Mouse (Mus musculus): ENCODE results near the gene Capns2. TPM values are rescaled to one million over a fixed set of nuclear protein-coding genes. Genes with fewer than 3 reads are reported as not detected.

Gene Capns2
- total RNA-seq, 4 experiments from 2014 or later = not detected

DNA sequence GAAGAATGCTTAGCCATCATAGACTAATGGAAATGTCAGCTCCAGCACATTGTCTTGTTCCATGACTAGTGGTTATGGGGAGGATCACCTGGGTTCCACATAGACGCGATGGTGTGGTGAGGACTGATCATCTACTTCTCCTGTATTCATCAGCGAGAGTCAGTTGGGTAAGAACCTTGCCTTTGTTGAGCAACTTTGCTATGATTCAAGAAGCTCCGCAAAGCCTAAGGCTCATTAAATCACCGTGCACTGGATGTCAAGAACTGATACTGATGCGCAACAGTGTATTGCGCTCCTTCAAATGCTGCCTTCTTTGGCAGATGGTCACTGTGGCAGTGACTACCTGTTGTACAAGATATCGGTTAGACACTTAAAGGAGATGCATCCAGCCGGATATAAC lies 5.3 kb downstream of the Capns2 start:
- DNase-seq (ENCODE audit: low spot score) = no peak

DNA sequence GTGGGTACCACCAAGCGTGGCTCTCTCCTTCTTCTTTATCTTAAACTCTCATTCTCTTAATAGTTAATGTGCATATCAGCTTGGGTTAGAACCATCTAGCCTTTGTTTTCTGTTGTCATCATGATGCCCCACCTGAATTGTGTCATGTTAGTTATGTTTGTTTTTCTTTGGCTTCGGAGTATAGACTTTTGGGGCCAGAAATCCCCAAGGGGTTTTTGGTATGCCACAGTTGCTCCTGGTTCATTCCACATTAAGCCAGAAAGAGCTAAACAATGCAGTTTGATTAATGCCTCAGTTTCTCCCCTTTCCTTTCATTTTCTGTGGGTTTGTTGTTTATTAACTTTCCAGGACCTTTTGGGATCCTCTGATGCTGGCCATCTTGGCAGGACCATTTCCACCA lies 7.2 kb downstream of the Capns2 start:
- no peak for DNase-seq (ENCODE audit: low spot score)

DNA sequence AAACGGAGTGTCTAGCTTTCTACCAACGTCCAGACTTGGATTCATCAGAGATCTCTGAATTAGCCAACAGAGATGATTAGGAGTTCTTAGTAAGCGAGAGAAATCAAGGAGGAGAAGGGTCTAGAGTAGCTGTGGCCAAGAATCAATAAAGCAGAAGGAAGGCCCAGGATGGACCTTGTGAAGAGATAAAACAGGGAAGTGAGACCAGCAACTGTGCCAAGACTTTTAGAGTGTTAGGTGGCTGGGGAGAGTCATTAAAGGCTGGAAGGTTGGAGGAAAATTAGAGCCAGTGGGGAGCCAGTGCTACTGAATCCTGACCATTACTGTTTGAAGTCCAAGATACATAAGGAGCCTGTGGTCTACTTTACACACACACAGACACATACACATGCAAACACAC lies 10.3 kb downstream of the Capns2 start:
- no peak for DNase-seq (ENCODE audit: low spot score)

DNA sequence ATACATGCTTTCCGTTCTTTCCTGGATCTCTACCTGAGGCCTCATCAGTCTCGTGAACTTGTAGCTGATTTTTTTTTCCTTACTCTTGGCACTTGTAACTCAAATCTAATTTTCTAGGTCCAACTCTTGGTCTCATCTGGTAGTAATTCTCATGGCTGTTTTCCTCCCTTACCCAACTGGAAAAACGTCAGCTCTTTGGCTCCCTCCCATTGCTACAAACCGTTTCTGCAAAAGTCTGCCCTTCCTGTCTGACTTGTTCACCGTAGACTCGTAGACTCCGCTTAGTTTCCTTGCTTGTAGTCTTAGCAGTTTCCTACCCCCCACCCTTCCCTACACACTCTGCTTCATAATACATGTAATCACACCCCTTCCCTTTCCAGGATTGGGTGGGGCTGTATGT lies 12.2 kb downstream of the Capns2 start:
- no peak for DNase-seq (ENCODE audit: low spot score)

DNA sequence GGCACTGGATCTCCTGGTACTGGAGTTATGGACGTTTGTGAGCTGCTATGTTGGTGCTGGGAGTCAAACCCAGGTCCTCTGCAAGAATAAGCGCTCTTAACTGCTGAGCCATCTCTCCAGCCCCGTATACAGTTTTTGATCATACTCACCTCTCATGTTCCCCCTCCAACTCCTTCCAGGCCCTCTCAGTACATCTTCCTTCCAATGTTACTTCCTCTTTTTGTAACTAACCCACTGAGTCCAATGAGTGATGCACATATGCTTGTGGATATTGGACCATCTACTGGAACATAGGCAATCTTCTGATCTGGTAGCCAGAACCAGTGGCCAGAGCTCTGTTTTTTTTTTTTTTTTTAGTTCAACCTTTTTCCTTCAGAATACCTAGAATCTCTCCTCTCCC lies 14.9 kb downstream of the Capns2 start:
- no peak for DNase-seq (ENCODE audit: low spot score)

DNA sequence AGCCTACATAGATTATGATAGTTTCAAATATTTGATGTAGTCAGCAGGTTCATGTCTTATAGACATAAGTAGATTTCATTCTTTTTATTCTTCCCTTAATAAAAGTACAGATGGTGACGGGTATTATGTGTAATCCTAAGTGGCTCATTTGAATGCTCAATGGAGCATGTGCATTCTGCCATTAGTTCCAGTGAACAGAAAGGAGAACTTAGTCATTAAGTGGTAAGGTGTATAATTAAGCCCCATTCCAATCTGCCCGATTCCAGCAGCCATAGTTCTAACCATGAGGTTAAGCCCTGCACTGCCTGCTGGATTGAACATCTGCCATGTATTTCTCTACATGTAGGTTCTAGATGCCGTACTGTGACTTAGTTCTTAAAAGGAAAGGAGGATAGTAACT lies 20.6 kb downstream of the Capns2 start:
- no peak for DNase-seq (ENCODE audit: low spot score)

DNA sequence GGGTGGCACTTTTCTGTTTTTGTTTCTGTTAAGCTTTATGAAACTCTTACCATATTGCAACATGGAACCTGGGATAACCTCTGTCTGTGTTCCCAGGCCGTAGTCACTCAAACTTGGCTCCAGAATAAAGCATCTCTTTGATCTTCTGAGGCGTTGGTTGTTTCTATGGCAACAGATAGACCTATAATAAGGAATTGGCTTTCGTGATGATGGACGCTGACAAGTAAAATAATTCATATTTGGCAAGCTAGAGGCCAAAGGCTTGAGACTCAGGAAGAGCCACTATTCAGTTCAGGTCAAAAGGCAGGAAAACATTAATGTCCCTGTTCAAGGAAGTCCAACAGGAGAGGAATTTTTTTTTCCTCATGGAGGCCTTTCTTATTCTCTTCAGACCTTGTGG lies 27.8 kb downstream of the Capns2 start:
- DNase-seq (ENCODE audit: low spot score) = no peak

DNA sequence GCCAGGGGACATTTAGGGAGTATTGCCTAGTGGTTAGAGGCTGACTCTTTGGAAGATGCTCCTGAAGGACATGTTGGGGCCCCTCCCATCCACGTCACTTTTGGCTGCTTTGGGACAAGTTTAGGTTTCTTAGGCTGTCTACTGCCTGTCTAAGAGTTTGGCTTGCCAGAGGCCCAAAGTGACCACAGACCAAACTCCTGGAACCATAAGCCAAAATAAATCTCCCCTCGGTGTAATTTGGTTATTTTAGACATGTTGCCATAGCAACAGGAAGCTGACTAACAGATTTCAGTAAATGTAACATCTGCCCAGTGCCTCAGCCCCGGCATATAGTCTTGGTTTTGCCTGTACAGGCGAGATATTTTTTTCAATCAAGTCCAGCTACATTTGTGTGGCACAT lies 36.8 kb downstream of the Capns2 start:
- no peak for DNase-seq (ENCODE audit: low spot score)

DNA sequence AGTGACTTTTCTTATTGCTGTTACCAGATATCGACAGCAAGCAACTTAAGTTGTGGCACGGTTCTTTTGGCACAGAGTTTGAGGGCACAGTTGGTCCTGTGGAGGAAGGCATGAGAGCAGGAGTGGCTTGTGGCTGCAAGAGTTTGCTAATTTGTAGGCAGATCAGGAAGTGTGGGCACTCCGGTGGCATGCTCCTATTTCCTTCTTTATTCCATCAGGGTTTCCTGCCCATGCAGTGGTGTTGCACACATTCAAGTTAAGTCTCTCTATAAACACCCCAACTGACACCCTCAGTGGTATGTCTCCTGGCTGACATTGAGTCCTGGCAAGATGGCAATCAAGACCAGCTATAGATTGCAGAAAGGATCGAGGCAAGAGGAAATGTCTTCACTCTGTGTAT lies 47.9 kb downstream of the Capns2 start:
- DNase-seq (ENCODE audit: low spot score) = no peak

DNA sequence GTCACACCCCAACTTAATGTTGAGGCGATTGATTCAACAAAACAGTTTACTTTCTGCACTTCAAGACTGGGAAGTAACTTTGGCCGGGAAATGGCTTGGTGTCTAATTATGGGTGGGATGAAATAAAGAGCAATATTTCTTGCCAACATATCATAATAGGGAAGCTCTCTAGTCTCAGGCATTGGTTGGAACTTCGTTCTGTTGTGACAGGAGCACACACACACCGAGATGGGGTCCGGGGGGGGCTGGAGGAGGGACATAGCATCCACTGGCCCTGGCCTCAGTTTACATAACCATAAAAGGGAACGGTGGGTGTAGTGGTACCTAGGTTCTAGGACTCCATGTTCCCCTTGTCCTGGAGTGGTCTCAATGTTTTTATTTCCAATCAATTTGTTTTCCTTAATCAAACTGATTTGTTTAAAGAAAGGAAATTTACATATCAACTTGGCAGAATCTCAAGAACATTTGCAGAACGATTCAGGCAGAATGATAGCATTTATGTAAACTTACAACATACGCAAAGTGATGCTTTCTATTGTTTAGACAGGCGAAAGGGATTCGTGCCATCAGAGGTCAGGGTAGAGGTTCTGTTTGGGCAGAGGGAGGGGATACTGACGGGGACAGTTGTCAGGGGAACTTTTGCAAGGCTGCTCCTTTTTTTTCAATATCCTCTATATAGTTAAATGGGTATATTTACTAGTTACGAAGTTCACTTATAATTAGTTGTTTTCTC lies 49.6 kb downstream of the Capns2 start:
- no peak for DNase-seq (ENCODE audit: low spot score)

Small RNA genes within 50 kb of the gene (microRNA-seq; reads per million reads assigned to microRNA genes)
- gene Gm22151 = not detected

Other genes starting within 250 kb of the Capns2 start
- gene Irx6, start 227.1 kb upstream of the Capns2 start, total RNA-seq (2022) = not detected
- gene Mmp2, start 74.1 kb upstream of the Capns2 start, total RNA-seq (2022) = 10 to 100 TPM; 40.5 to 55.1 (median 51.2) TPM
- gene Lpcat2, start 46.1 kb upstream of the Capns2 start, total RNA-seq (2022) = 1 to 10 TPM in 2 of 4 experiments, under 1 TPM in 2; 0.72 to 3.4 (median 1.0) TPM
- under 1 TPM; 0.05 to 0.19 (median 0.09) TPM for gene Slc6a2, start 58.7 kb downstream of the Capns2 start, total RNA-seq (2022)
- gene Ces1a, start 146.8 kb downstream of the Capns2 start, total RNA-seq (2022) = not detected
- not detected for gene Ces1b, start 178.6 kb downstream of the Capns2 start, total RNA-seq (2022)
- gene Ces1c, start 229.9 kb downstream of the Capns2 start, total RNA-seq (2022) = not detected